Mouse (Mus musculus) limb, embryonic 10.5 days (tissue): ENCODE results near the gene Daglb. TPM values are rescaled to one million over a fixed set of nuclear protein-coding genes. Genes with fewer than 3 reads are reported as not detected.
"Not testable (repeated sequence)": the region's sequence is repeated elsewhere in the genome, so short reads cannot be mapped to it uniquely, and the experiment has no call there.

Experiments
- DNase-seq: peaks from one replicate; pipeline ENCODE4 v3.0.0-alpha.2; 2017; ENCODE audit warnings: low spot score
- H3K27ac ChIP-seq: fragments of 300-500 bp; sonication (generic); 2 replicates; pipeline ENCODE4 v1.5.1; 2016; ENCODE audit warnings: mild to moderate bottlenecking
- H3K27me3 ChIP-seq: fragments of 300-500 bp; sonication (generic); 2 replicates; pipeline ENCODE4 v1.6.1; 2016; ENCODE audit warnings: low read depth, mild to moderate bottlenecking; ENCODE audit not compliant: poor library complexity, severe bottlenecking
- H3K36me3 ChIP-seq: fragments of 300-500 bp; sonication (generic); 2 replicates; pipeline ENCODE4 v1.6.1; 2016; ENCODE audit warnings: mild to moderate bottlenecking, moderate library complexity
- H3K4me1 ChIP-seq: fragments of 300-500 bp; sonication (generic); 2 replicates; pipeline ENCODE4 v1.6.1; 2016
- H3K4me3 ChIP-seq: fragments of 300-500 bp; sonication (generic); 2 replicates; pipeline ENCODE4 v1.5.1; 2016; ENCODE audit warnings: mild to moderate bottlenecking, moderate library complexity
- H3K9me3 ChIP-seq: fragments of 300-500 bp; sonication (generic); replicated peaks from 2 replicates; pipeline ENCODE4 v1.6.1; 2016; ENCODE audit warnings: mild to moderate bottlenecking
- WGBS: fragments of 180-500 bp; shearing (Covaris S2); methylation state at CpG from one replicate; pipeline ENCODE4 v1.1.7; 2016; 5-methylcytosine and 5-hydroxymethylcytosine counted together
- polyA plus RNA-seq: library from polyadenylated mRNA; unstranded; fragments of >200 nt; fragmentation: Nextera tagmentation; extraction: Ambion mirVana; gene quantifications from 2 replicates; pipeline ENCODE4 v1.2.1, GENCODE M21; 2016

The Daglb gene
- polyA plus RNA-seq, 1 experiment from 2014 or later = 10.5 TPM

GRCm38 (mm10) chr5:143495708-143496107, 31.3 kb downstream of the Daglb start:
- no peak for DNase-seq
- WGBS = 96% methylated on average over 6 of the region's 6 CpGs
- Histone ChIP-seq H3K36me3 (peaks cover 70% of the 10 kb centered on the region), H3K4me3 (no peak overlapping the region), H3K4me1 (no peaks in the 10 kb centered on the region), H3K27ac (no peak overlapping the region), H3K9me3 (no peaks in the 10 kb centered on the region), H3K27me3 (no peaks in the 10 kb centered on the region)

GRCm38 (mm10) chr5:143497451-143497850, 33.1 kb downstream of the Daglb start:
- no peak overlapping the region for H3K4me3 ChIP-seq
- 83% methylated on average over 3 of the region's 3 CpGs for WGBS
- no peak overlapping the region for H3K27ac ChIP-seq
- H3K36me3 ChIP-seq = peaks cover 71% of the 10 kb centered on the region
- H3K4me1 ChIP-seq = no peaks in the 10 kb centered on the region
- H3K9me3 ChIP-seq = no peaks in the 10 kb centered on the region
- DNase-seq = no peak
- no peaks in the 10 kb centered on the region for H3K27me3 ChIP-seq

- H3K4me1 ChIP-seq = no peaks in the 10 kb centered on the region
- peaks cover 73% of the 10 kb centered on the region for H3K36me3 ChIP-seq
- 94% methylated on average over 7 of the region's 7 CpGs for WGBS
- H3K27me3 ChIP-seq = no peaks in the 10 kb centered on the region
- no peak overlapping the region for H3K4me3 ChIP-seq
- no peak for DNase-seq
- no peak overlapping the region for H3K27ac ChIP-seq
- no peaks in the 10 kb centered on the region for H3K9me3 ChIP-seq
Measured at GRCm38 (mm10) chr5:143499197-143499596, 34.8 kb downstream of the Daglb start.

- no peaks in the 10 kb centered on the region for H3K4me1 ChIP-seq
- WGBS = 92% methylated on average over 4 of the region's 4 CpGs
- peaks cover 73% of the 10 kb centered on the region for H3K36me3 ChIP-seq
- no peaks in the 10 kb centered on the region for H3K9me3 ChIP-seq
- no peak overlapping the region for H3K4me3 ChIP-seq
- H3K27me3 ChIP-seq = no peaks in the 10 kb centered on the region
- H3K27ac ChIP-seq = no peak overlapping the region
- no peak for DNase-seq
Measured at GRCm38 (mm10) chr5:143499686-143500085, 35.3 kb downstream of the Daglb start.

- not testable (repeated sequence) for H3K4me1 ChIP-seq, DNase-seq, H3K27me3 ChIP-seq, H3K9me3 ChIP-seq, H3K4me3 ChIP-seq, H3K27ac ChIP-seq
- H3K36me3 ChIP-seq = peaks cover 74% of the 10 kb centered on the region
- WGBS = 94% methylated on average over 14 of the region's 14 CpGs
Measured at GRCm38 (mm10) chr5:143500711-143501110, 36.3 kb downstream of the Daglb start.

DNA sequence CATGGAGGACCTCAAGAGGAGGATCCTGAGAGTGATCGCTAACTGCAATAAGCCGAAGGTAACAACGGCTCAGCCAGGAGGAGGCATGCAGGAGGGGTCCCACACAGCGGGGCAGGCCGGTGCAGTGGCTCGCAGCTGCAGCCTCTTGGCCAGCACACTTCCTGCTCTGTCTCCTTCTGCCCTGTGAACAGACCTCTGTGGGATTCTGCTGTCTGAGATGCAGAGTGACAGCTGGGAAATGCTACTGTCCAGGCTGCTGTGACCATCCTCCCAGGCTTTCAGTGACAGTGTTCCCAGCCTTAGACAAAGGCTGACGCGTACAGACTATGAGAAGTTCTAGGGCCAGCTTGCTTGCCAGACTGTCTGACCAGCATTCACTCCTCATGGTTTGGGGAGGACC, 36.8 kb downstream of the Daglb start:
- H3K36me3 ChIP-seq = peaks cover 75% of the 10 kb centered on the region
- 89% methylated on average over 8 of the region's 8 CpGs for WGBS
- H3K27ac ChIP-seq = no peak overlapping the region

DNA sequence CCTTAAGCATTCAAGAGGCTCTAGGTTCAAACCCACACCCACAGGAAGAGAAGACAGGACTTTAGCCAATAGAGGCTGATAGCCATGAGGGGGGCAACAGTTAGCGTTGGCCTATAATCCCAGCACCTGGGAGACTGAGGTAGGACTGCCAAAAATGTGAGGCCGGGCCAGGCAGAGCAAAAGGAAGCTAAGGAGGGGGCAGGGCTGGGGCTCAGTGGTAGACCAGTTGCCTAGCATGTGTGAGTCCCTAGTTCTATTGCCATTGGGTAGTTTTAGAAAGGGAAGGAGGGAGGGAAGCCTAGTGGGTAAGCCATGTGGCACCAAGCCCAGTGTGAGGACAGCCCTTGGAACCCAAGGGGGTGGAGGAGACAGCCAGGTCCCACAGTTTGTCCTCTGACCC, 37.3 kb downstream of the Daglb start:
- Histone ChIP-seq H3K36me3 (peaks cover 78% of the 10 kb centered on the region), H3K27ac (no peak overlapping the region)

More for the DNA sequence above, 36.8 kb downstream of the Daglb start:
- no peaks in the 10 kb centered on the region for H3K4me1 ChIP-seq
- no peak overlapping the region for H3K4me3 ChIP-seq
- no peaks in the 10 kb centered on the region for H3K9me3 ChIP-seq
- no peak for DNase-seq
- no peaks in the 10 kb centered on the region for H3K27me3 ChIP-seq

GRCm38 (mm10) chr5:143502899-143503557, 38.6 kb downstream of the Daglb start:
- Histone ChIP-seq H3K27me3 (no peaks in the 10 kb centered on the region), H3K36me3 (peaks cover 90% of the 10 kb centered on the region), H3K27ac (no peak overlapping the region), H3K4me1 (peaks cover 7% of the 10 kb centered on the region), H3K9me3 (no peaks in the 10 kb centered on the region), H3K4me3 (no peak overlapping the region)
- WGBS = 92% methylated on average over 19 of the region's 19 CpGs
- DNase-seq = no peak

More for the DNA sequence above, 37.3 kb downstream of the Daglb start:
- no peaks in the 10 kb centered on the region for H3K9me3 ChIP-seq
- DNase-seq = no peak
- no peaks in the 10 kb centered on the region for H3K4me1 ChIP-seq
- no peak overlapping the region for H3K4me3 ChIP-seq
- no peaks in the 10 kb centered on the region for H3K27me3 ChIP-seq
- 90% methylated on average over 2 of the region's 2 CpGs for WGBS

- Histone ChIP-seq H3K9me3 (no peaks in the 10 kb centered on the region), H3K36me3 (peaks cover 94% of the 10 kb centered on the region), H3K4me3 (no peak overlapping the region), H3K4me1 (peaks cover 14% of the 10 kb centered on the region), H3K27ac (no peak overlapping the region), H3K27me3 (no peaks in the 10 kb centered on the region)
- WGBS = 93% methylated on average over 6 of the region's 6 CpGs
- DNase-seq = no peak
Measured at GRCm38 (mm10) chr5:143503740-143504139, 39.4 kb downstream of the Daglb start.

DNA sequence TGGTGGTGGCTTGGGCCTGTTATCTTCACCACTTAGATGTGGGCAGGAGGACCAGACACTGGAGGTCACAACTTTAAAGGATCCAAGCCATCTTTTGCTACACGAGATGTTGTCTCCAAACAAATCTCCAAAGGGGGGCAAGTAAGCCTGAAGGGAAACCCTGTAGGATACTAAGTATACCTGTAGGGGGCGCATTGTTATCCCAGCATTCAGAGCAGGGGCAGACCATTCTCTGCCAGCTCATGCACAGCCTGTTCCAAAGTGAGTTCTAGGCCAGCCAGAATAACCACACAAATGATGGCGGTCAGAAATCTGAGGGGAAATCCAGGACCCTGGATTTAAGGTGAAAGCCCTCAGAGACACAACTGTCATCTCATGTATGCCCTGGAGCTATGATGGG, 40.1 kb downstream of the Daglb start:
- no peak overlapping the region for H3K4me3 ChIP-seq
- H3K36me3 ChIP-seq = peaks cover 95% of the 10 kb centered on the region
- WGBS = 66% methylated on average over 3 of the region's 3 CpGs
- H3K9me3 ChIP-seq = no peaks in the 10 kb centered on the region
- H3K27ac ChIP-seq = no peak overlapping the region
- no peaks in the 10 kb centered on the region for H3K27me3 ChIP-seq
- H3K4me1 ChIP-seq = peaks cover 20% of the 10 kb centered on the region
- DNase-seq = no peak

DNA sequence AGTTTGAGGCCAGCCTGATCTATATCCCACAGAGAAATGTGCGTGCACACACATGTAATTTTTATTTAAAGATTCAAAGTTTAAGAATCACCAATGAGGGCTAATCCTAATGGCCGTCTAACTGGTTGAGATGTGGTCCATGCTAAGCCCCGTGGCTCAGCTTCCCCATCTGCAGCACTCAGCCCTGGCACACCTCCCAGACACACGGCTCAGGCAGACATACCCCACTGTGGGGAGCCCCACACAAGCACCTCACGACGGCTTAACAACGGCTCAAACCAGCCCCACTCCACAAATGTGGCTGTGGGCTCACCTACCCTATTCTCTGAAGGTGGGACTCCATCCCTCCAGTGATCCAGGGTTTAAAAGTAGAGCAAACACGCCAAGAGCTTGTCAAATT, 40.7 kb downstream of the Daglb start:
- Histone ChIP-seq H3K9me3 (no peaks in the 10 kb centered on the region), H3K4me1 (peaks cover 20% of the 10 kb centered on the region), H3K4me3 (no peak overlapping the region), H3K27me3 (no peaks in the 10 kb centered on the region), H3K27ac (no peak overlapping the region), H3K36me3 (peaks cover 95% of the 10 kb centered on the region)
- DNase-seq = no peak
- WGBS = 95% methylated on average over 8 of the region's 8 CpGs

- 91% methylated on average over 7 of the region's 7 CpGs for WGBS
- Histone ChIP-seq H3K9me3 (no peaks in the 10 kb centered on the region), H3K4me1 (peaks cover 20% of the 10 kb centered on the region), H3K27me3 (no peaks in the 10 kb centered on the region), H3K4me3 (no peak overlapping the region), H3K36me3 (peaks cover 97% of the 10 kb centered on the region), H3K27ac (no peak overlapping the region)
- DNase-seq = no peak
Measured at GRCm38 (mm10) chr5:143505545-143505944, 41.2 kb downstream of the Daglb start.

GRCm38 (mm10) chr5:143509294-143509693, 44.9 kb downstream of the Daglb start:
- Histone ChIP-seq H3K4me3 (no peak overlapping the region), H3K27me3 (no peaks in the 10 kb centered on the region), H3K4me1 (peaks cover 20% of the 10 kb centered on the region), H3K27ac (no peak overlapping the region), H3K36me3 (peaks cover 99% of the 10 kb centered on the region), H3K9me3 (no peaks in the 10 kb centered on the region)
- DNase-seq = no peak
- WGBS = 84% methylated on average over 9 of the region's 9 CpGs

GRCm38 (mm10) chr5:143509737-143510136, 45.4 kb downstream of the Daglb start:
- Histone ChIP-seq H3K4me3 (no peak overlapping the region), H3K27ac (no peak overlapping the region), H3K9me3 (no peaks in the 10 kb centered on the region), H3K36me3 (peaks cover 99% of the 10 kb centered on the region), H3K4me1 (peaks cover 20% of the 10 kb centered on the region), H3K27me3 (no peaks in the 10 kb centered on the region)
- DNase-seq = no peak
- 88% methylated on average over 11 of the region's 11 CpGs for WGBS
